Mouse (Mus musculus): Measurements from ENCODE around the gene Olfr1302. TPM values are rescaled to one million over a fixed set of nuclear protein-coding genes. Genes with fewer than 3 reads are reported as not detected.

Gene Olfr1302
- not detected in 2 replicates for polyA plus RNA-seq (2016; fragmentation: Nextera tagmentation; extraction: Ambion mirVana)

- no peaks in the 10 kb centered on the region for H3K27me3 ChIP-seq (ENCODE audit: low read depth, poor library complexity, severe bottlenecking)
These were observed at the start of gene Olfr1302 for GRCm38 (mm10) chr2:111777129-111777528. Olfr1302 (plus strand) TSS chr2:111777429.

GRCm38 (mm10) chr2:111750706-111751105, 26.5 kb upstream of the Olfr1302 start, which contains the start of gene Olfr1301:
Olfr1301 (plus strand) TSS chr2:111751006.
- DNase-seq (ENCODE audit: low spot score), result no peak
- H3K9me3 ChIP-seq (replicated peaks), result peaks cover 3% of the 10 kb centered on the region; the same call in 1 of the 2 replicates
- H3K27ac ChIP-seq (replicated peaks), result no peak within 1 kb of the TSS
- no peak within 1 kb of the TSS for H3K4me3 ChIP-seq
- H3K36me3 ChIP-seq, result no peaks in the 10 kb centered on the region
- 87% methylated on average over 3 of the region's 3 CpGs for WGBS
- H3K27me3 ChIP-seq (ENCODE audit: low read depth, poor library complexity, severe bottlenecking), result no peaks in the 10 kb centered on the region
- no peaks in the 10 kb centered on the region for H3K4me1 ChIP-seq

More at GRCm38 (mm10) chr2:111777129-111777528, at the start of gene Olfr1302:
- 80% methylated on average over 2 of the region's 2 CpGs for WGBS
- Histone ChIP-seq H3K27ac (replicated peaks) (no peak within 1 kb of the TSS), H3K4me1 (no peaks in the 10 kb centered on the region), H3K36me3 (no peaks in the 10 kb centered on the region), H3K9me3 (replicated peaks) (no peaks in the 10 kb centered on the region), H3K4me3 (no peak within 1 kb of the TSS)
- DNase-seq (ENCODE audit: low spot score), result no peak

- no peaks in the 10 kb centered on the region for H3K36me3 ChIP-seq
- DNase-seq (ENCODE audit: low spot score), result no peak
- H3K4me3 ChIP-seq, result no peak overlapping the region
- H3K4me1 ChIP-seq, result no peaks in the 10 kb centered on the region
- no peak overlapping the region for H3K27ac ChIP-seq (replicated peaks)
- no peaks in the 10 kb centered on the region for H3K9me3 ChIP-seq (replicated peaks)
- H3K27me3 ChIP-seq (ENCODE audit: low read depth, poor library complexity, severe bottlenecking), result no peaks in the 10 kb centered on the region
These were observed 35.7 kb downstream of the Olfr1302 start for GRCm38 (mm10) chr2:111812936-111813335.

GRCm38 (mm10) chr2:111820240-111820639, 43.0 kb downstream of the Olfr1302 start, which contains the start of gene Olfr1303:
Olfr1303 (minus strand) TSS chr2:111820340.
- Histone ChIP-seq H3K4me1 (no peaks in the 10 kb centered on the region), H3K27me3 (ENCODE audit: low read depth, poor library complexity, severe bottlenecking) (no peaks in the 10 kb centered on the region), H3K27ac (replicated peaks) (no peak within 1 kb of the TSS), H3K4me3 (no peak within 1 kb of the TSS), H3K9me3 (replicated peaks) (no peaks in the 10 kb centered on the region), H3K36me3 (no peaks in the 10 kb centered on the region)
- DNase-seq (ENCODE audit: low spot score), result no peak
- WGBS, result 86% methylated on average over 2 of the region's 2 CpGs

Other genes starting within 250 kb of the Olfr1302 start
- gene Olfr1294, start 237.1 kb upstream of the Olfr1302 start, polyA plus RNA-seq (2016; fragmentation: Nextera tagmentation; extraction: Ambion mirVana), result not detected in 2 replicates
- not detected in 2 replicates for gene Olfr1295, start 207.7 kb upstream of the Olfr1302 start, polyA plus RNA-seq (2016; fragmentation: Nextera tagmentation; extraction: Ambion mirVana)
- gene Olfr1297, start 150.9 kb upstream of the Olfr1302 start, polyA plus RNA-seq (2016; fragmentation: Nextera tagmentation; extraction: Ambion mirVana), result not detected in 2 replicates
- not detected in 2 replicates for gene Olfr1298, start 128.2 kb upstream of the Olfr1302 start, polyA plus RNA-seq (2016; fragmentation: Nextera tagmentation; extraction: Ambion mirVana)
- not detected in 2 replicates for gene Olfr1299, start 116.0 kb upstream of the Olfr1302 start, polyA plus RNA-seq (2016; fragmentation: Nextera tagmentation; extraction: Ambion mirVana)
- gene Olfr1301, start 26.4 kb upstream of the Olfr1302 start, polyA plus RNA-seq (2016; fragmentation: Nextera tagmentation; extraction: Ambion mirVana), result not detected in 2 replicates
- gene Olfr1303, start 42.9 kb downstream of the Olfr1302 start, polyA plus RNA-seq (2016; fragmentation: Nextera tagmentation; extraction: Ambion mirVana), result not detected in 2 replicates
- not detected in 2 replicates for gene Olfr1305, start 99.7 kb downstream of the Olfr1302 start, polyA plus RNA-seq (2016; fragmentation: Nextera tagmentation; extraction: Ambion mirVana)
- not detected in 2 replicates for gene Olfr1306, start 138.8 kb downstream of the Olfr1302 start, polyA plus RNA-seq (2016; fragmentation: Nextera tagmentation; extraction: Ambion mirVana)
- not detected in 2 replicates for gene Olfr1307, start 172.0 kb downstream of the Olfr1302 start, polyA plus RNA-seq (2016; fragmentation: Nextera tagmentation; extraction: Ambion mirVana)
- gene Olfr1308, start 187.5 kb downstream of the Olfr1302 start, polyA plus RNA-seq (2016; fragmentation: Nextera tagmentation; extraction: Ambion mirVana), result not detected in 2 replicates
- not detected in 2 replicates for gene Olfr1309, start 212.9 kb downstream of the Olfr1302 start, polyA plus RNA-seq (2016; fragmentation: Nextera tagmentation; extraction: Ambion mirVana)
- gene Olfr1310, start 235.3 kb downstream of the Olfr1302 start, polyA plus RNA-seq (2016; fragmentation: Nextera tagmentation; extraction: Ambion mirVana), result not detected in 2 replicates
- gene Olfr1311, start 247.0 kb downstream of the Olfr1302 start, polyA plus RNA-seq (2016; fragmentation: Nextera tagmentation; extraction: Ambion mirVana), result not detected in 2 replicates